In genomic region chr9:43919010-43919409, GRCm38 (mm10) we compare ENCODE assay signal across 19 mouse cellular contexts.
A peak's percentile ranks its signal among the peaks of the same experiment; 100 is the strongest.
DNase-seq lines count a peak whose midpoint lies in the region; ATAC-seq lines count a peak whose summit lies in the region.
"Had no signal": no experiment of that assay in that cellular context is flagged by ENCODE, and none has a peak within 500 bp of the region (broad histone marks: within the 10 kb centered on the region; RNA-seq: fewer than 3 reads in every experiment).

No protein-coding gene starts in this region.

- no peaks in the 10 kb centered on the region for H3K9me3 ChIP-seq in neural tube, embryonic 13.5 days
- no peaks in the 10 kb centered on the region for H3K9me3 ChIP-seq in hindbrain, embryonic 13.5 days
- no peaks in the 10 kb centered on the region for H3K9me3 ChIP-seq in midbrain, embryonic 15.5 days

- peak overlapping the region; percentile 53 for H3K9ac ChIP-seq in neural tube, embryonic 13.5 days
- H3K9ac ChIP-seq in hindbrain, embryonic 13.5 days = peak overlapping the region; percentile 68
- peak overlapping the region; percentile 5 for H3K9ac ChIP-seq in midbrain, embryonic 15.5 days

- 30% methylated on average over 17 of the region's 17 CpGs for WGBS in neural tube, embryonic 13.5 days
- WGBS in hindbrain, embryonic 13.5 days = 35% methylated on average over 17 of the region's 17 CpGs
- WGBS in midbrain, embryonic 15.5 days = 48% methylated on average over 17 of the region's 17 CpGs

- peaks cover 62% of the 10 kb centered on the region for H3K4me1 ChIP-seq in neural tube, embryonic 13.5 days (replicated peaks)
- peaks cover 61% of the 10 kb centered on the region for H3K4me1 ChIP-seq in hindbrain, embryonic 13.5 days (replicated peaks)
- H3K4me1 ChIP-seq in midbrain, embryonic 15.5 days = peaks cover 40% of the 10 kb centered on the region

- no peak for DNase-seq in neural tube, embryonic 10.5 days (ENCODE audit: extremely low spot score, low spot score)
- no peak for DNase-seq in gastrocnemius, postnatal 10 days
- no peak for DNase-seq in thymus, postnatal 25 days
- DNase-seq in kidney, adult 18-20 months = no peak
- DNase-seq: adrenal gland, postnatal 36 days; cerebellum, adult 2 months; gastrocnemius, adult 2 months; heart, postnatal 10 days; kidney, adult 8-10 months; kidney, postnatal 25 days; lung, adult 2 months; lung, postnatal 36 days; thymus, postnatal 36 days had no signal

- 0 out of 2 replicates have a peak overlapping the region, but pooled peaks have one; percentile 15 for H3K4me2 ChIP-seq in neural tube, embryonic 13.5 days
- H3K4me2 ChIP-seq in hindbrain, embryonic 13.5 days = 0 out of 2 replicates have a peak overlapping the region, but pooled peaks have one; percentile 1
- peak overlapping the region; percentile 20; the same call in 1 of the 2 replicates for H3K4me2 ChIP-seq in midbrain, embryonic 15.5 days
- H3K4me2 ChIP-seq: heart, embryonic 11.5 days; liver, embryonic 11.5 days had no signal

- ATAC-seq in neural tube, embryonic 13.5 days (ENCODE audit: low read depth) = 0 out of 2 replicates have a peak, but pooled peaks have one; percentile 6
- no peak for ATAC-seq in hindbrain, embryonic 13.5 days (ENCODE audit: low FRiP score)
- no peak for ATAC-seq in midbrain, embryonic 15.5 days (replicated peaks)

- H3K36me3 ChIP-seq in neural tube, embryonic 13.5 days = no peaks in the 10 kb centered on the region
- no peaks in the 10 kb centered on the region for H3K36me3 ChIP-seq in hindbrain, embryonic 13.5 days
- no peaks in the 10 kb centered on the region for H3K36me3 ChIP-seq in midbrain, embryonic 15.5 days (replicated peaks)

- peak overlapping the region; percentile 67 for H3K27ac ChIP-seq in neural tube, embryonic 13.5 days (replicated peaks)
- H3K27ac ChIP-seq in hindbrain, embryonic 13.5 days = peak overlapping the region; percentile 13; the same call in 1 of the 2 replicates
- H3K27ac ChIP-seq in midbrain, embryonic 15.5 days = peak overlapping the region; percentile 36
- H3K27ac ChIP-seq: gastrocnemius, adult 2 months; left cerebral cortex, adult 2 months had no signal

- H3K4me3 ChIP-seq in neural tube, embryonic 13.5 days = no peak overlapping the region
- H3K4me3 ChIP-seq in hindbrain, embryonic 13.5 days = no peak overlapping the region
- no peak overlapping the region for H3K4me3 ChIP-seq in midbrain, embryonic 15.5 days
- H3K4me3 ChIP-seq: gastrocnemius, adult 2 months; left cerebral cortex, adult 2 months had no signal

- H3K27me3 ChIP-seq in neural tube, embryonic 13.5 days = peaks cover 20% of the 10 kb centered on the region
- peaks cover 24% of the 10 kb centered on the region; the same call in 1 of the 2 replicates for H3K27me3 ChIP-seq in hindbrain, embryonic 13.5 days
- no peaks in the 10 kb centered on the region for H3K27me3 ChIP-seq in midbrain, embryonic 15.5 days (replicated peaks)

Comparison
In these comparisons a context has a peak if more than half of its experiments do, and no peak if none do; other contexts are left out.
1. H3K27ac ChIP-seq: peak in every context shown above with its lines; median percentile 67 in neural tube, embryonic 13.5 days; 36 in midbrain, embryonic 15.5 days; 13 in hindbrain, embryonic 13.5 days.
2. H3K9ac ChIP-seq: peak in every context shown above with its lines; median percentile 68 in hindbrain, embryonic 13.5 days; 53 in neural tube, embryonic 13.5 days; 5 in midbrain, embryonic 15.5 days.